Mouse (Mus musculus) olfactory bulb, adult 2 months (tissue): ENCODE data around the gene Polh.

ENCODE experiments used
- CTCF ChIP-seq: fragments of 200-500 bp; IDR thresholded peaks from 2 replicates; pipeline ENCODE4 v1.5.1; 2012; ENCODE audit warnings: low read depth, mild to moderate bottlenecking, low read length, moderate library complexity; ENCODE audit not compliant: insufficient read depth
- POLR2A ChIP-seq: fragments of 200-500 bp; IDR thresholded peaks from 2 replicates; pipeline ENCODE4 v1.6.1; 2012; ENCODE audit warnings: mild to moderate bottlenecking, low read depth, low read length, moderate library complexity; ENCODE audit not compliant: insufficient read depth

DNA sequence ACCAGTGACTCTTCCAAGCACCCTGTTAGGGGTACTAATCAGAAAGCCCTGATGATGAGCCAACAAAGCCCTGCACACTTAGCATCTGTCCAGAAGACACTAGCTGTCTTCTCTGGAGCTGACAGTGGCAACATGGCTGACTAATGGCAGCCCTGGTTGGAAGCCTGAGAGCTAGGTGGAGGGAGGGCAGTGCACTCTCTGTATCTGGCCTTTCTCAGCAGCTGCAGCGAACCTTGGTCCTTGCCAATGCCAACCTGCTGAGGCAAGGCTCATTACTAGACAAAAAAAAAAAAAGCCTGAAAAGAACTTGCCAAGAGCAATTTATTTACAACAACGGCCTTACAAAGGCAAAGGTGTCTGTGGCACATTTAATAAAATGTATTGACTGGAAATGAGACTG lies 41.2 kb upstream of the Polh start:
- TF ChIP-seq CTCF (no peak), POLR2A (no peak)
